Mouse (Mus musculus) stomach, embryonic 16.5 days (tissue): ENCODE measurements around the gene Armt1. TPM values are rescaled to one million over a fixed set of nuclear protein-coding genes. Genes with fewer than 3 reads are reported as not detected.
A peak's percentile ranks its signal among the peaks of the same experiment; 100 is the strongest.
"Not testable (repeated sequence)": the region's sequence is repeated elsewhere in the genome, so short reads cannot be mapped to it uniquely, and the experiment has no call there.

ENCODE experiments used
- ATAC-seq: fragments of 200-750 bp; cut with Nextera tagmentation; 2 replicates; pipeline ENCODE4 v1.8.0; 2017; ENCODE audit warnings: moderate number of reproducible peaks, moderate TSS enrichment; ENCODE audit not compliant: insufficient read depth, low FRiP score
- H3K27ac ChIP-seq: fragments of 300-500 bp; sonication (generic); 2 replicates; pipeline ENCODE4 v1.5.1; 2014; ENCODE audit warnings: low read length
- H3K27me3 ChIP-seq: fragments of 300-500 bp; sonication (generic); 2 replicates; pipeline ENCODE4 v1.6.1; 2014; ENCODE audit warnings: low read length, control low read depth, mixed read lengths; ENCODE audit not compliant: control insufficient read depth, insufficient read depth
- H3K36me3 ChIP-seq: fragments of 300-500 bp; sonication (generic); 2 replicates; pipeline ENCODE4 v1.6.1; 2014; ENCODE audit warnings: low read length; ENCODE audit not compliant: control insufficient read depth, insufficient read depth
- H3K4me1 ChIP-seq: fragments of 300-500 bp; sonication (generic); 2 replicates; pipeline ENCODE4 v1.6.1; 2014; ENCODE audit warnings: low read length, control low read depth, mixed read lengths; ENCODE audit not compliant: control insufficient read depth, insufficient read depth
- H3K4me2 ChIP-seq: fragments of 300-500 bp; sonication (generic); 2 replicates; pipeline ENCODE4 v1.6.1; 2014; ENCODE audit warnings: low read depth, low read length, mixed read lengths
- H3K4me3 ChIP-seq: fragments of 300-500 bp; sonication (generic); replicated peaks from 2 replicates; pipeline ENCODE4 v1.5.1; 2014; ENCODE audit warnings: mild to moderate bottlenecking, low read length
- H3K9ac ChIP-seq: fragments of 300-500 bp; sonication (generic); 2 replicates; pipeline ENCODE4 v1.6.1; 2014; ENCODE audit warnings: low read length
- H3K9me3 ChIP-seq: fragments of 300-500 bp; sonication (generic); replicated peaks from 2 replicates; pipeline ENCODE4 v1.6.1; 2016; ENCODE audit warnings: low read length, control low read depth; ENCODE audit not compliant: control insufficient read depth
- WGBS: fragments of 180-500 bp; shearing (Covaris S2); extraction: QIAGEN DNeasy Blood & Tissue Kit; methylation state at CpG from one replicate; pipeline ENCODE4 v1.1.7; 2014; 5-methylcytosine and 5-hydroxymethylcytosine counted together
- polyA plus RNA-seq: library from polyadenylated mRNA; unstranded; fragments of >200 nt; fragmentation: Nextera tagmentation; extraction: Ambion mirVana; gene quantifications from 2 replicates; pipeline ENCODE4 v1.2.1, GENCODE M21; 2015

Gene Armt1
- polyA plus RNA-seq, 1 experiment from 2014 or later = 15.3 TPM

GRCm38 (mm10) chr10:4430826-4431225, 1.4 kb upstream of the Armt1 start:
- H3K9ac ChIP-seq = peak overlapping the region; percentile 82; the same call in 1 of the 2 replicates
- no peak overlapping the region for H3K4me3 ChIP-seq

GRCm38 (mm10) chr10:4431746-4432122, 533 bp upstream of the Armt1 start:
- peak; percentile 2 for ATAC-seq
- H3K4me3 ChIP-seq = peak overlapping the region; percentile 82

More at GRCm38 (mm10) chr10:4430826-4431225, 1.4 kb upstream of the Armt1 start:
- Histone ChIP-seq H3K27me3 (no peaks in the 10 kb centered on the region), H3K36me3 (peaks cover 4% of the 10 kb centered on the region), H3K27ac (no peak overlapping the region), H3K9me3 (no peaks in the 10 kb centered on the region), H3K4me1 (peaks cover 14% of the 10 kb centered on the region), H3K4me2 (peak overlapping the region; percentile 90)
- ATAC-seq = no peak
- WGBS = 84% methylated on average over 3 of the region's 3 CpGs

GRCm38 (mm10) chr10:4432996-4433755, 909 bp downstream of the Armt1 start:
- Histone ChIP-seq H3K27me3 (no peaks in the 10 kb centered on the region), H3K36me3 (peaks cover 3% of the 10 kb centered on the region), H3K9ac (peak overlapping the region; percentile 72), H3K27ac (peak overlapping the region; percentile 93), H3K4me3 (peak overlapping the region; percentile 64), H3K9me3 (no peaks in the 10 kb centered on the region), H3K4me1 (peaks cover 14% of the 10 kb centered on the region), H3K4me2 (peak overlapping the region; percentile 55)
- 8% methylated on average over 19 of the region's 19 CpGs for WGBS
- no peak for ATAC-seq

More at GRCm38 (mm10) chr10:4431746-4432122, 533 bp upstream of the Armt1 start:
- Histone ChIP-seq H3K4me1 (peaks cover 14% of the 10 kb centered on the region), H3K36me3 (peaks cover 4% of the 10 kb centered on the region), H3K27ac (peak overlapping the region; percentile 49; the same call in 1 of the 2 replicates), H3K4me2 (peak overlapping the region; percentile 90), H3K9ac (peak overlapping the region; percentile 82), H3K27me3 (no peaks in the 10 kb centered on the region), H3K9me3 (no peaks in the 10 kb centered on the region)
- WGBS = 10% methylated on average over 5 of the region's 5 CpGs

GRCm38 (mm10) chr10:4433871-4434270, 1.6 kb downstream of the Armt1 start:
- not testable (repeated sequence) for H3K9me3 ChIP-seq, H3K27ac ChIP-seq, ATAC-seq, H3K9ac ChIP-seq, H3K36me3 ChIP-seq, H3K27me3 ChIP-seq, H3K4me3 ChIP-seq
- H3K4me1 ChIP-seq = peaks cover 14% of the 10 kb centered on the region
- WGBS = 82% methylated on average over 2 of the region's 2 CpGs
- 0 out of 2 replicates have a peak overlapping the region, but pooled peaks have one; percentile 55 for H3K4me2 ChIP-seq

GRCm38 (mm10) chr10:4435416-4435815, 3.1 kb downstream of the Armt1 start:
- ATAC-seq = no peak
- H3K4me3 ChIP-seq = no peak overlapping the region
- no peaks in the 10 kb centered on the region for H3K27me3 ChIP-seq
- no peak overlapping the region for H3K9ac ChIP-seq
- H3K4me2 ChIP-seq = no peak overlapping the region
- peaks cover 14% of the 10 kb centered on the region for H3K4me1 ChIP-seq
- no peaks in the 10 kb centered on the region for H3K9me3 ChIP-seq
- 89% methylated on average over 3 of the region's 3 CpGs for WGBS
- peaks cover 4% of the 10 kb centered on the region for H3K36me3 ChIP-seq
- no peak overlapping the region for H3K27ac ChIP-seq

- 75% methylated on average over 4 of the region's 4 CpGs for WGBS
- peaks cover 2% of the 10 kb centered on the region; the same call in 1 of the 2 replicates for H3K36me3 ChIP-seq
- H3K9me3 ChIP-seq = no peaks in the 10 kb centered on the region
- no peak overlapping the region for H3K27ac ChIP-seq
- no peak overlapping the region for H3K9ac ChIP-seq
- no peaks in the 10 kb centered on the region for H3K27me3 ChIP-seq
- no peak overlapping the region for H3K4me3 ChIP-seq
- no peak overlapping the region for H3K4me2 ChIP-seq
- ATAC-seq = no peak
- no peaks in the 10 kb centered on the region for H3K4me1 ChIP-seq
Measured at GRCm38 (mm10) chr10:4456409-4456808, 24.1 kb downstream of the Armt1 start.

GRCm38 (mm10) chr10:4460201-4460600, 27.9 kb downstream of the Armt1 start:
- WGBS = 93% methylated on average over 2 of the region's 2 CpGs
- H3K9ac ChIP-seq = no peak overlapping the region
- no peak for ATAC-seq
- H3K4me3 ChIP-seq = no peak overlapping the region
- H3K4me1 ChIP-seq = no peaks in the 10 kb centered on the region
- no peaks in the 10 kb centered on the region for H3K9me3 ChIP-seq
- H3K36me3 ChIP-seq = peaks cover under 1% of the 10 kb centered on the region; the same call in 1 of the 2 replicates
- no peak overlapping the region for H3K27ac ChIP-seq
- H3K4me2 ChIP-seq = no peak overlapping the region
- no peaks in the 10 kb centered on the region for H3K27me3 ChIP-seq

GRCm38 (mm10) chr10:4465799-4466198, 33.5 kb downstream of the Armt1 start:
- ATAC-seq = no peak
- H3K27me3 ChIP-seq = no peaks in the 10 kb centered on the region
- no peak overlapping the region for H3K27ac ChIP-seq
- no peak overlapping the region for H3K4me2 ChIP-seq
- no peaks in the 10 kb centered on the region for H3K36me3 ChIP-seq
- no peaks in the 10 kb centered on the region for H3K9me3 ChIP-seq
- no peaks in the 10 kb centered on the region for H3K4me1 ChIP-seq
- H3K9ac ChIP-seq = no peak overlapping the region
- WGBS = 67% methylated on average over 7 of the region's 7 CpGs
- no peak overlapping the region for H3K4me3 ChIP-seq

GRCm38 (mm10) chr10:4469406-4469805, 37.1 kb downstream of the Armt1 start:
- Histone ChIP-seq H3K4me1 (no peaks in the 10 kb centered on the region), H3K27me3 (no peaks in the 10 kb centered on the region), H3K9ac (no peak overlapping the region), H3K36me3 (no peaks in the 10 kb centered on the region), H3K27ac (no peak overlapping the region), H3K4me3 (no peak overlapping the region), H3K4me2 (no peak overlapping the region), H3K9me3 (no peaks in the 10 kb centered on the region)
- 72% methylated on average over 3 of the region's 3 CpGs for WGBS
- ATAC-seq = no peak
